Mouse (Mus musculus): Measurements from ENCODE around the gene Nox3.

Gene Nox3

GRCm38 (mm10) chr17:3696161-3696560 lies at the start of gene Nox3:
Gene Nox3 (minus strand): TSS chr17:3696261.
- no peak for DNase-seq (ENCODE audit: inconsistent ontology term)

DNA sequence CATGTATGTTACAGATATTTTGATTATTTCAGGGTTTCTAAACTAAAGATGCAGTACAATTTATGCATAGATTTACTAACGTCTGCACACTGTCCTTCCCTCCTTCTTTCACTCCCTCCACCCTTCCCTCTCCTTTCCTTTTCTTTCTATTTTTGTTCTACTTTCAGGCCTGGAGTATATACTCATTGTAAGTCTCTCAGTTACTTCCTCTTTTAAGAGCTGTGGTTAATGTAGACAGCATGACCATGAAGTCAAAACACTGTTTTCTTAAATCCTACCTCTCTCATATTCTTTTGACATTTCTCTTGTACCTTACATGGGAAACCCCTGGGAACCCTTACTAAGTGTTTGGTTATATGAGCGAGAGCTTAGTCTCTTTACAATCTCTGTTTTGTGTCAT lies 48.3 kb upstream of the Nox3 start:
- no peak for DNase-seq (ENCODE audit: inconsistent ontology term)

DNA sequence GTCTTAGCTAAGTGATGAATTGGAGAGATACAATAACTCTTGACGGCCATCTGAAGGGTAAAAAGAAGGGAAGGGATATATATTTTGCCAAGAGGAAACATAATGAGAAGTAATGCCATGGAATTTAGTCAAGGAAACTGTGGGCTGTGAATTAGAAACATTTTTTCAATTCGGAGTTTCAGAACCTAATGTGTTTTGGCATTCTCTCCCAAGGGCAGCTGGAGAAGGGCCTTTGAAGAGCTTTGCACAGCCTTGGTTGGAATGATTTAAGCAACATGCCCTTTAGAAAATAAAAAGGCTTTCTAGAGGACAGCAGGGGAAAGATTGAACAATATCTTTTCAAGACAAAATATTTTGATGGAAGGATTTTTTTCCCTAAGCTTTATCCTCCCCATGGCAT lies 40.9 kb upstream of the Nox3 start:
- peak; percentile 12 for DNase-seq (ENCODE audit: inconsistent ontology term)

DNA sequence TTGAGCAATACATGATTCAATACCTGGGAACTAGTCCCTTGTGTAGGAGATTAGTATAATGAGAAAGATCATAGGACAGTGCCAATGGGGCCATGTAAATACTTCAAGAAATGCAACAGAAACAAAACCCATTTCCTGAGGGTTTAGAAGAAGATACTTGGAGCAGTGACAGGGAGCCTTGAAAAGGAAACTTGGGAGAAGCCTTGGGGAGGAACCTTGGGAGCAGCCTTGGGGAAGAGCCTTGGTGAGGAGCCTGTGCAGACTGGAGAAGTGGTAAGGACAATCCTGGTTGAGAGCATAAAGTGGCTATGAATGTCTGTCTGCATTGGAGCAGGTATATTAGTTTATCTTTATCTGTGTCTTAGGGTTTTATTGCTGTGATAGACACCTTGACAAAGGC lies 38.2 kb upstream of the Nox3 start:
- no peak for DNase-seq (ENCODE audit: inconsistent ontology term)

- no peak for DNase-seq (ENCODE audit: inconsistent ontology term)
Measured at GRCm38 (mm10) chr17:3705350-3705930, 9.4 kb upstream of the Nox3 start.

DNA sequence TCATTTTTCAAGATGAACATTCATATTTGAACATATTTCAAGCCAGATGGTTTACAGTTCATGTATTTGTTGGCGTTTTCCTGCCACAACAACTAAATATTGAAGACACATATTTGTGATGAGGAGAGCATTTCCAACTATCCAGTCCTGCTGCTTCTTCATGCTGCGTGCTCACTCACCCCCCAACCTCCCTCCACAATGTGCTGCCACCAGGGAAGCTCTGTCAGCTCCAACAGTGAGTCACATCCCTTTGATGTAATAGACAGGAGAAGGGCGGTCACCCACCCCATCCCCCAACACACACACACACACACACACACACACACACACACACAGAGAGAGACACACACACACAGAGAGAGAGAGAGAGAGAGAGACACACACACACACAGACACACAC lies 6.3 kb upstream of the Nox3 start:
- peak; percentile 62 for DNase-seq (ENCODE audit: inconsistent ontology term)

DNA sequence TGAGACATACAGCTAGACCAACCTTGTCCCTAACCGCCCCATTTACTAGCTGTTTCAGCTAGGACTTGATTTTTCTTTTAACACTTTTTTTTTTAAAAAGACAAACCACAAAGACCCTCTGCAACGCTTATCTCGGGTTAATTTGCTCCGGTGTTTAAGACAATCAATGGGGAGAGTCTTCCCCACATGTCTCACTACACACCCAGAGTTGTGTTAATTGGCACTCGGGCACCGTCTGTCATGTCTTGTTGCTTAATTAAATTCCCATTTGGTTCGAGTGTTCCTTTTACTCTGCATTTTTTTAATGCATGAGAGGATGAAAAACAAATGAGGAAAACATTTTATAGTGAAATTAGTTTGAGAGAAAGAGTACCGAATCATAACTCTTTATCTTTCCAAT lies 3.2 kb downstream of the Nox3 start:
- no peak for DNase-seq (ENCODE audit: inconsistent ontology term)

GRCm38 (mm10) chr17:3690499-3691258 lies 5.4 kb downstream of the Nox3 start:
- DNase-seq (ENCODE audit: inconsistent ontology term) = peak; percentile 26

GRCm38 (mm10) chr17:3683662-3684061 lies 12.4 kb downstream of the Nox3 start:
- DNase-seq (ENCODE audit: inconsistent ontology term) = peak; percentile 71

DNA sequence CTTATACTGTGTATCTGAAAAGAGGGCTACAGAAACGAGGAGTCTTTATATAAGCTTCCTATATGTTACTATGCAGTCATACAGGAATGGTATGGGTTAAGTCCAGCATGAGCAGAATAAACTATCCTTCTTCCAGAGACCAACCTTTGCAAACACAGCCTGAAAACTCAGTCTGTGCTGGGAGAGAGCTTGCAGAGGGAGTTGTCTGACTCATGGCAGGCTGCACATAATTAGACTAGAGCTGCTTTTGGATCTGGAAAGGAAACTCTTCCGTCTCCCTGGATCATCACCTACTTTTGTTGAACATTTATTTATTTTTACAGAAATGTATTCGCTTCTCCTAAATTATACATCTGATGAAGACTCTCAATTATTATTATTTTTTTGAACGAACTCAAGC lies 26.8 kb downstream of the Nox3 start:
- no peak for DNase-seq (ENCODE audit: inconsistent ontology term)

- no peak for DNase-seq (ENCODE audit: inconsistent ontology term)
Measured at GRCm38 (mm10) chr17:3667287-3667686, 28.8 kb downstream of the Nox3 start.

- DNase-seq (ENCODE audit: inconsistent ontology term) = no peak
Measured at GRCm38 (mm10) chr17:3665321-3665720, 30.7 kb downstream of the Nox3 start.

GRCm38 (mm10) chr17:3659497-3659896 lies 36.6 kb downstream of the Nox3 start:
- no peak for DNase-seq (ENCODE audit: inconsistent ontology term)

- no peak for DNase-seq (ENCODE audit: inconsistent ontology term)
Measured at GRCm38 (mm10) chr17:3650377-3650776, 45.7 kb downstream of the Nox3 start.

- DNase-seq (ENCODE audit: inconsistent ontology term) = peak; percentile 29
Measured at GRCm38 (mm10) chr17:3643582-3643981, 52.5 kb downstream of the Nox3 start.

GRCm38 (mm10) chr17:3641456-3641855 lies 54.6 kb downstream of the Nox3 start:
- peak; percentile 35 for DNase-seq (ENCODE audit: inconsistent ontology term)

DNA sequence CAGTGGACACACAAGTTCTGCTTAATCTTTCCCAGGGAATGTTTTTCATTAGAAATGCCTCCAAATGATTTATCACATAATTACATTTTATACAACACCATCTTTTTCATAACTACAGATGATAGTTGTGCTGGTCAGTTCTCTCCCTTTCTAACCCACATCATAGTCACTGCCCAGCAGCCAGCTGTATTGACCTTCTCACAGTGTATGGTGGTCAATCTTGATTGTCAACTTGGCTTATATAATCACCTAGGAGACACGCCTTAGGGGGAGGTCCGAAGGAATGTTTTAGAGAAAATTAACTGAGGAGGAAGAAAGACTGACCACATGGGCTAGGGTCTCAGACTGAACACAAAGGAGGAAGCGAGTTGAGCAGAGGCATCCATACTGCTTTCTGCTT lies 57.3 kb downstream of the Nox3 start:
- DNase-seq (ENCODE audit: inconsistent ontology term) = no peak

DNA sequence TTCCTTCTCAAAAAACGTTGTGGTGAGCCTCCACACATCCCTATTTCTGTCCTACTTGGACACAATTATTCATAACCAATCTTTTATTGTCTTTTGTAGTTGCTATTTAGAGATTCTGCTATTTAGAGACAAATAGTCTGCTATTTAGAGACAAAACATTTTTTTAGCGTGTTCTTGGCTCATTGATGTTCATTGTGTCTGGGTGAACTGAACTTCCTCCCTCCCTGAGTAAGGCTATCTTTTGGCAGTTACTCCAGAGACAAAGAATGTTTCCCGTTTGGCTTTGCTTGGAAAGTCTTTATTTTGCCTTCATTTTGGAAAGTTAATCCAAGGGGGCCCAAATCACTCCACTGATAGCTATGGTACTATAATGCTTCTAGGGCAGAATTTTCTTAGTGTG lies 63.6 kb downstream of the Nox3 start:
- no peak for DNase-seq (ENCODE audit: inconsistent ontology term)

- DNase-seq (ENCODE audit: inconsistent ontology term) = no peak
Measured at GRCm38 (mm10) chr17:3616329-3617216, 79.5 kb downstream of the Nox3 start.

DNA sequence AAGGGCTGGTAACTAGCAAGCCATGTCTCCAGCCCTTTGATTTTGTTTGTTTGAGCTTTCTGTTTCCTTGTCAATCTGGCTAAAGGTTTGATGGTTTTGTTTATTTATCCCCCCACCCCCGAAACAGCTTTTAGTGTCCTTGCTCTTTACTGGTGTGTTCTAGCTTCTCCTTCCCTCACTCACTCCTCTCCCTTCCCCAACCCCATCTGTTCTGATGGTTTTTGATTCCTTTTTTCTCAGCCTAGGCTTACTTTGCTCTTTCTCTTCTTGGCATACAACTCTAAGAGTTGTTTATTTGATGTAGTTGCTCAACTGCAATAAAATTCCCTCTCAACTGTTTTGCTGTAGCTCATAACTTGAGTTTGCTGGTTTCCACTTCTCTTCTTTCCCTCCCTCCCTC lies 80.5 kb downstream of the Nox3 start:
- no peak for DNase-seq (ENCODE audit: inconsistent ontology term)

GRCm38 (mm10) chr17:3611781-3612075 lies 84.3 kb downstream of the Nox3 start:
- DNase-seq (ENCODE audit: inconsistent ontology term) = no peak

GRCm38 (mm10) chr17:3610928-3611780 lies 84.9 kb downstream of the Nox3 start:
- DNase-seq (ENCODE audit: inconsistent ontology term) = peak; percentile 32
